ENCODE assay signal across 25 mouse cellular contexts in the genomic region with DNA sequence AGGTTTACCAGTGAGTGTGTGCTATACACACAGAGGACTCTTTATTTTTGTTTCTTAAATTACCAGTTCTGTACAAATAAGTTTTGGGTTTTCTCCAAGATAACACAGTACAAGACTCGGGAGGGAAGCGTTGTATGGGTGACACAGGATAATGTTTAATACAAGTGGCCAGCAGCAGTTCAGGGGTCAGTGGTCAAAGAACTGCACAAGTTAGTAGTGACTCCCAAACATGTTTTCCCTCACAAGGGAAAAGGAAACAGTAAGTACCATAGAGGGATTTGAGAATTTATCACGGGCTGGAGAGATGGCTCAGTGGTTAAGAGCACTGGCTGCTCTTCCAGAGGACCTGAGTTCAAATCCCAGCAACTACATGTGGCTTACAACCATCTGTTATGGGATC.
"Had no signal": no experiment of that assay in that cellular context is flagged by ENCODE, and none has a peak within 500 bp of the region (broad histone marks: within the 10 kb centered on the region; RNA-seq: fewer than 3 reads in every experiment).

No protein-coding gene starts in this region.

- H3K27me3 ChIP-seq: heart, embryonic 12.5 days; hindbrain, embryonic 12.5 days; intestine, embryonic 15.5 days; kidney, embryonic 15.5 days; limb, embryonic 12.5 days; liver, embryonic 13.5 days had no signal

- H3K27ac ChIP-seq: gastrocnemius, adult 2 months; heart, embryonic 10.5 days; hindbrain, embryonic 10.5 days; hindbrain, embryonic 12.5 days; hindbrain, embryonic 14.5 days; intestine, embryonic 15.5 days; layer of hippocampus, adult 2 months; left cerebral cortex, adult 2 months; limb, embryonic 10.5 days; limb, embryonic 12.5 days; liver, embryonic 13.5 days had no signal

- DNase-seq: gastrocnemius, adult 2 months; gastrocnemius, postnatal 10 days; gastrocnemius, postnatal 25 days; heart, adult 18-20 months; heart, postnatal 10 days; heart, postnatal 4 days; kidney, adult 18-20 months; kidney, postnatal 4 days; liver, embryonic 13.5 days had no signal

- H3K9me3 ChIP-seq: heart, embryonic 10.5 days; heart, embryonic 12.5 days; hindbrain, embryonic 10.5 days; hindbrain, embryonic 12.5 days; intestine, embryonic 15.5 days; kidney, embryonic 15.5 days; limb, embryonic 10.5 days; limb, embryonic 12.5 days; liver, embryonic 13.5 days had no signal

- H3K9ac ChIP-seq: heart, embryonic 12.5 days; hindbrain, embryonic 12.5 days; hindbrain, embryonic 14.5 days; intestine, embryonic 15.5 days; kidney, embryonic 15.5 days; limb, embryonic 12.5 days; liver, embryonic 13.5 days had no signal

- ATAC-seq: forebrain, embryonic 16.5 days; hindbrain, embryonic 16.5 days; inflammation-experienced regulatory T-cells, adult 6 months; intestine, embryonic 15.5 days; intestine, postnatal 0 days had no signal

- H3K4me2 ChIP-seq: heart, embryonic 12.5 days; hindbrain, embryonic 12.5 days; hindbrain, embryonic 14.5 days; intestine, embryonic 15.5 days; kidney, embryonic 15.5 days; limb, embryonic 12.5 days; liver, embryonic 11.5 days; liver, embryonic 13.5 days had no signal

- H3K4me3 ChIP-seq: gastrocnemius, adult 2 months; heart, embryonic 10.5 days; heart, embryonic 12.5 days; hindbrain, embryonic 10.5 days; hindbrain, embryonic 12.5 days; intestine, embryonic 15.5 days; kidney, embryonic 15.5 days; layer of hippocampus, adult 2 months; left cerebral cortex, adult 2 months; limb, embryonic 10.5 days; limb, embryonic 12.5 days; liver, embryonic 13.5 days had no signal

- H3K4me1 ChIP-seq: hindbrain, embryonic 10.5 days; hindbrain, embryonic 12.5 days; kidney, embryonic 15.5 days; limb, embryonic 12.5 days; liver, embryonic 13.5 days had no signal
